Mouse (Mus musculus) embryonic facial prominence, embryonic 14.5 days (tissue): ENCODE measurements at regions not wholly inside any gene's neighbourhood (a gene's known extent, or its start where the extent isn't known, plus 50 kb on each side); places are given as distances from the start of the nearest gene placed in this dataset.

Experiments
- ATAC-seq: fragments of 200-750 bp; cut with Nextera tagmentation; 2 replicates; pipeline ENCODE4 v1.8.0; 2017; ENCODE audit warnings: low read depth, moderate number of reproducible peaks, moderate TSS enrichment
- DNase-seq: peaks from one replicate; pipeline ENCODE4 v3.0.0-alpha.2; 2015; ENCODE audit warnings: low spot score
- H3K27ac ChIP-seq: fragments of 300-500 bp; sonication (generic); replicated peaks from 2 replicates; pipeline ENCODE4 v1.5.1; 2014; ENCODE audit warnings: low read depth, mild to moderate bottlenecking, low read length, moderate library complexity
- H3K27me3 ChIP-seq: fragments of 300-500 bp; sonication (generic); replicated peaks from 2 replicates; pipeline ENCODE4 v1.6.1; 2014; ENCODE audit warnings: low read length; ENCODE audit not compliant: control insufficient read depth, insufficient read depth
- H3K36me3 ChIP-seq: fragments of 300-500 bp; sonication (generic); 2 replicates; pipeline ENCODE4 v1.6.1; 2014; ENCODE audit warnings: low read length, mixed read lengths; ENCODE audit not compliant: control insufficient read depth, insufficient read depth
- H3K4me1 ChIP-seq: fragments of 300-500 bp; sonication (generic); 2 replicates; pipeline ENCODE4 v1.6.1; 2014; ENCODE audit warnings: antibody characterized with exemption, low read length; ENCODE audit not compliant: control insufficient read depth, insufficient read depth
- H3K4me2 ChIP-seq: fragments of 300-500 bp; sonication (generic); 2 replicates; pipeline ENCODE4 v1.6.1; 2014; ENCODE audit warnings: low read depth, mild to moderate bottlenecking, low read length, moderate library complexity, mixed read lengths
- H3K4me3 ChIP-seq: fragments of 300-500 bp; sonication (generic); 2 replicates; pipeline ENCODE4 v1.5.1; 2014; ENCODE audit warnings: low read depth, mild to moderate bottlenecking, low read length
- H3K9ac ChIP-seq: fragments of 300-500 bp; sonication (generic); 2 replicates; pipeline ENCODE4 v1.6.1; 2014; ENCODE audit warnings: low read depth, mild to moderate bottlenecking, low read length, moderate library complexity, mixed read lengths
- H3K9me3 ChIP-seq: fragments of 300-500 bp; sonication (generic); 2 replicates; pipeline ENCODE4 v1.6.1; 2016; ENCODE audit warnings: low read length; ENCODE audit not compliant: control insufficient read depth
- WGBS: fragments of 180-500 bp; shearing (Covaris S2); extraction: QIAGEN DNeasy Blood & Tissue Kit; methylation state at CpG from one replicate; pipeline ENCODE4 v1.1.7; 2014; 5-methylcytosine and 5-hydroxymethylcytosine counted together

- ATAC-seq: no peak
- Histone ChIP-seq H3K27ac (no peak overlapping the region), H3K9ac (no peak overlapping the region), H3K36me3 (no peaks in the 10 kb centered on the region), H3K27me3 (no peaks in the 10 kb centered on the region), H3K4me2 (no peak overlapping the region), H3K4me3 (no peak overlapping the region), H3K9me3 (no peaks in the 10 kb centered on the region), H3K4me1 (no peaks in the 10 kb centered on the region)
- no peak for DNase-seq
- 54% methylated on average over 2 of the region's 2 CpGs for WGBS
Measured at GRCm38 (mm10) chr15:52599957-52600356, 1284.7 kb upstream of the Gm7489 start.

GRCm38 (mm10) chr15:52639790-52640189 lies 1244.9 kb upstream of the Gm7489 start:
- Histone ChIP-seq H3K4me2 (no peak overlapping the region), H3K4me3 (no peak overlapping the region), H3K27me3 (no peaks in the 10 kb centered on the region), H3K9ac (no peak overlapping the region), H3K36me3 (no peaks in the 10 kb centered on the region), H3K9me3 (no peaks in the 10 kb centered on the region), H3K4me1 (no peaks in the 10 kb centered on the region), H3K27ac (no peak overlapping the region)
- no peak for DNase-seq
- ATAC-seq: no peak
- WGBS: 77% methylated on average over 3 of the region's 3 CpGs

DNA sequence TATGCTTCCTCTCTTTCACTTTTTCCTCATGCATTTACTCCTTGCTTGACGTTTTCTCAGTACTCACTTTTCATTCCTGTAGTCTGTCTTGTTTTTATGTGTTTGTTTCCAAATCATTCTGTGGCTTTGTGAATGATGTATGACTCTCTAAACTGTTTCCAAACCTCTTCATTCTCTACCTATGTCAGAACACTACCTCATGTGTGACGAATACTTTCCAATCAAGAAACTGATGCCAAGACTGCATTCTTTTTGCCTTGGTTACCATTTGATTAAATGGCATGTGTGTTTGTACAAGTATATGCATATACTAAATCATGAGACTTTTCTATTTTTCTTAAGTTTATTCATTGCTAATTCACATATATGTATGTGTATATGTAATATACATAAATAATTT lies 1238.7 kb upstream of the Gm7489 start:
- WGBS: 68% methylated on average over 2 of the region's 2 CpGs
- H3K36me3 ChIP-seq: no peaks in the 10 kb centered on the region

GRCm38 (mm10) chr15:52657916-52658315 lies 1226.8 kb upstream of the Gm7489 start:
- H3K36me3 ChIP-seq: no peaks in the 10 kb centered on the region
- H3K9me3 ChIP-seq: no peaks in the 10 kb centered on the region
- H3K4me2 ChIP-seq: no peak overlapping the region
- no peak overlapping the region for H3K27ac ChIP-seq
- H3K4me1 ChIP-seq: no peaks in the 10 kb centered on the region
- no peaks in the 10 kb centered on the region for H3K27me3 ChIP-seq
- H3K9ac ChIP-seq: no peak overlapping the region
- H3K4me3 ChIP-seq: no peak overlapping the region
- ATAC-seq (no peak), DNase-seq (no peak)

More for the DNA sequence above, 1238.7 kb upstream of the Gm7489 start:
- Histone ChIP-seq H3K4me2 (no peak overlapping the region), H3K27me3 (no peaks in the 10 kb centered on the region), H3K4me1 (no peaks in the 10 kb centered on the region), H3K9ac (no peak overlapping the region), H3K4me3 (no peak overlapping the region), H3K9me3 (no peaks in the 10 kb centered on the region), H3K27ac (no peak overlapping the region)
- ATAC-seq (no peak), DNase-seq (no peak)
